Mouse (Mus musculus): ENCODE measurements around the gene Adamts6.

Adamts6 gene

GRCm38 (mm10) chr13:104476285-104476956 is 188.8 kb downstream of the Adamts6 start:
- no peak for DNase-seq

GRCm38 (mm10) chr13:104482426-104483089 is 194.9 kb downstream of the Adamts6 start:
- no peak for DNase-seq

GRCm38 (mm10) chr13:104483111-104483722 is 195.6 kb downstream of the Adamts6 start:
- DNase-seq = no peak

GRCm38 (mm10) chr13:104491046-104491811 is 203.6 kb downstream of the Adamts6 start:
- no peak for DNase-seq

GRCm38 (mm10) chr13:104493466-104493993 is 205.9 kb downstream of the Adamts6 start:
- DNase-seq = no peak

DNA sequence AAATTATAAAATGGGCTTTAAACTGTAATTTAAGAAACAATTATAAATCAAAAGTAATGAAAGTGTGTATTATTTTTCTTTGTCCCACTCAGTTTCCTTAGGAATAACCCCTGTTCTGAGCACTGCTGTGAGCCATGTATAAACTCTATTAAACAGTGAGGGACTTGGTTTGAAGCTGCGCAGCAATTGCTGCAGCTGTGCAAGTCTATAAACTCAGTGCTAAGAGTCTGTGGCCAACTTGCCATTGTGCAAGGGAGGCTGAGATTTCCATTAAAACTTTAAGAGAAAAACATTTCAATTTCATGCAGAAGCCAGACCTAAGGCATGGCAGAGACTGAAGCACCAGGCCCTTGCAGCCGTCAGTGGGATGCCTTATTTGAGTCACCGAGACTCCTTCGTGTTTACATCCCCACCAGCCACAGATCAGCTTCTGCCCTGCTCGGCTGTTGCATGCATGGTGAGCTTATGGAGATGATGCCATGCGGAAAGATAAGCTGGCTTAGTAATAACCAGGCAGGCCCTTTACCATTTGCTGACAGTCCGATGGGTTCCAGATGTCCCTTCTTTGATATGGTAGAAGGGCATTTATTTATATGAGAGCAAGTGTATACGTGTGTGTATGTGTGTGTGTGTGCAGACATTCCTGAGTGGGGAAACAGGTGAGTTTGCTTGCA is 206.7 kb downstream of the Adamts6 start:
- no peak for DNase-seq

GRCm38 (mm10) chr13:104497592-104497991 is 210.0 kb downstream of the Adamts6 start:
- DNase-seq = no peak

DNA sequence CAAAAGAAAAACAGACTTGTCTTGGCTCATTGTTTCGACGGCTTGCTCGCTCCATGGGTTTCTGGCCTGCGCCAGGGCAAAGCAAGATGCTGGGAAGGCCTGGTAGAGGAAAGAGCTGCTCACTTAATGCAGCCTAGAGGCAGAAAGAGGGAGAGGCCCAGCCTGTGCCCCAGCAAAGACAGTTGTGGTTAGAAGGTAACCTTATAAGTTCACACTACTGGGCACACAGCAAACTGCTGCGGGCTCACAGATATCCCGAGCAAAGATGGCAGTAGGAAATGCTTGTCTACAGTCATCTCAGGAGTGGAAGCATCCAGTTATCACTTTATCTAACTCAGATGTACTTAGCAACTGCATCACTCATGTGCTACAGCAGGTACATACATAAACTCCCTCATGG is 211.0 kb downstream of the Adamts6 start:
- no peak for DNase-seq

DNA sequence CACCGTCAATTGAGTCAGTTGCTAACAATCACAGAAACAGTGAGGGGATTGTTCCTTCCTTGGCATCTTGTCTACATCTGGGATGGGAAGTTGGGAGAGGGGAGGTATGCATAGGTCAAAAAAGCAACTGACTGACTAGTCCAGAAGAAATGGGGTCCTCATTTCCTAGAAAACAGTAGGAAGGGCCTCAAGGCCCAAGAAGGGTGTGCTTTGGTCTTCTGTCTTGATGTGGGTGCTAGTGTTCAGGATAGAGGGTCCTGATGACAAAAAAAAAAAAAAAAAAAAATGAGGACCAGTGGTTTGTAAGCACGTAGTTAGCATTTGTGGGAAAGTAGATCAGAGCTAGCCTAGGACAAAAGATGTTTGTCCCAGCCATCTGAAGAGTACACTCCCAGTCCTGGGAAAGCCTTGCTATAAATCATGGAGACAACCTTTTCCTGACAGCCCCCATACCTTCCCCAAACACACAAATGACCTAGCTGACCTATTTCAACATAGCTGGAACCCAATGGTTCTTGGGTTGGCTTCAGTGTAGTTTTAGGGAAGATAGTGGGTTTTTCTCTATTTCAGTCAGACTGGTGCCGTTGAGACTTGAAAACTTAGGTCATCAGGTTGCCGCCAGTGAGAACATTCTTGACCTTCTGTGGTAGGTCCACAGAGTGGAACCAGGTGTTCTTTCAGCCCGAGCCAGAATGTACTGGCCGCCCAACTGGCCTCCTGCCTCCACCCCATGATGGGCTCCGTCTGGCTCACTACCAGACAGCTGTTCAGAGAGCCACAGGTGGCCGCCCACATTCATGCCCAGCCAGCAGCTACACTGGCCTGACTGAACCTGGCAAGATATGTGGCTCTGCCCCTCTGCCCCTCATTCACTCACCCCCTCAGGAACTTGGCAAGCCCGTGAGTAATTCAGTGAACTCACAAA is 211.7 kb downstream of the Adamts6 start:
- DNase-seq = no peak

- DNase-seq = no peak
Observed at GRCm38 (mm10) chr13:104502406-104502805, 214.8 kb downstream of the Adamts6 start.

GRCm38 (mm10) chr13:104504043-104504442 is 216.4 kb downstream of the Adamts6 start:
- no peak for DNase-seq

- no peak for DNase-seq
Observed at GRCm38 (mm10) chr13:104506165-104506875, 218.7 kb downstream of the Adamts6 start.

GRCm38 (mm10) chr13:104507671-104508070 is 220.0 kb downstream of the Adamts6 start:
- no peak for DNase-seq

DNA sequence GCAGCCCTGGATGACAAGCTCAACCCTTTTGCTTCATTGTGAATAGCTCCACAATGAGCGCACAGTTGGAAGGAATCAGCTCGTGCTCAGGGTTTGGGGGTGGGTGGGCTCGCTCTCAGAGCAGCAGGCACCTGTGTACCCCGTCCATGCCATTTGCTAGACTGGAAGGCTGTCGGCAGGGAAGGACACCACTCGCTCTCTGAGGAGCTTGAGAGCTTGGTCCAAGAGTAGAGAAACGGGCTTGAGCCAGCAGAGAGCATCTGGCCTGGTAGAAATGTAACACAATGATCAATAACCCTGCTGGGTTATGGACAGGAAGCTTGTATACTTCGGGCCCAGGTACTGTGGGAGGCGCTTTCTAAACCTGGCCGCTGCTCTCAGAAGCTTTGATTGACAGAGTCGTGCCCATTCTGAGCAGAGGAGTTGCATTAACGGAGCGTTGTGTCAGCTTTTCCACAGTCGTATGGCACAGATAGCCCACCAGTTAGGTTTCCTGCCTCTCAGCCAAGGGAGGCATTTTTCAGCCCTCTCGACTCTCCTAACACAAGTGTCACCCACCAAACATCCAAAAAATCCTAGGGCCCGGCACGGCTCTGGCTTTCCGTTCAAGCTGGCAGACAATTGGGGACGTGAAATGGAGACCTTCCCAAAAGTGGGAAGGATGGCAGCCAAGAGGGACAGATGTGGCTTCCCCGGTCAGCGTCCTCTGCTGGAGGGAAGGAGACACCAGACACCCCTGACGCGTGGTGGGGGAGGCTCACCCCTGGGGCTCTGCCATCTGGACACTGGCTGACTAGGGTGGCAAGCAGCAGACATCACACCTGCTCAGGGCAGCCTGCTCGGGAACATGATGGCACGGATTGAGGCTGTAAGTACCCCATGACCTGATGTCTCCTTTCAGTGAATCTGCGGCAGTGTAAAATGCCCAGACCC is 222.2 kb downstream of the Adamts6 start:
- no peak for DNase-seq

DNA sequence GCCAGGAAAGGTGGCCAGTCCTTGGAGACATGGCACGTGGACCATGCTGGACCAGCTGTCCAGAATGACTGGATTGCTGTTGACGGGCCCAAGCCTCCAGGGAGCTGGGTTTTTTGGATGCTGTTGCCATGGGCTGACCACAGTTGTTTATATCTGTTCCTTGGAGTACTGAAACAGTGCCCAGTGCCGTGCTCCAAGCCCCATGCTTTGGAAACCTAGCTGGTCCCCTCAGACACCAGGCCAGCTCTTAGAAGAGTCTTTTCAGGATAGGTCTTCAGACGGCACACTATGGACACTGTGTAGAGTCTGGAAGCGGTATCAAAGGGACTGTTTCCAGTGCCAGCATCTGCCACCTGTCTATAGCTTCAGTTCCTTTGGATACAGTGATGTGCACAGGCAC is 223.1 kb downstream of the Adamts6 start:
- DNase-seq = no peak

GRCm38 (mm10) chr13:104515054-104515453 is 227.4 kb downstream of the Adamts6 start:
- no peak for DNase-seq

DNA sequence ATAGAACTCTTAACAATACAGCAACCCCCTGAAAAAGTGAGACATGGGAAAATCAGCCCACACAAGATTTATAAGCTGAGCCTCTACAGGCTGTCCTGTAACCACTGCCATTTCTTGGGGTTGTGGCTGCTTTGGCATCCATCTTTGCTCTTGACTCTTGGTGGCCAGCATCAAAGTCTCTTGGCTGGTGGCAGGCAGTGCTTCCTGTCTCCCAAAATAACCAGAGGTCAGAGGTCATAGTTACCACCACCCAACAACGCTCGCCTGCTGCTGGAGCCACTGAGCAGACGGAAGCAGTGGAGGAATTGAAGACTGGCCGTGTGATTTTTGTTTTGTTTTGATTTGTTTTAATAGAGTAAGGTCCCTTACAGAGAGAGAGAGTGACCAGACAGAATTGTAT is 228.5 kb downstream of the Adamts6 start:
- DNase-seq = no peak

DNA sequence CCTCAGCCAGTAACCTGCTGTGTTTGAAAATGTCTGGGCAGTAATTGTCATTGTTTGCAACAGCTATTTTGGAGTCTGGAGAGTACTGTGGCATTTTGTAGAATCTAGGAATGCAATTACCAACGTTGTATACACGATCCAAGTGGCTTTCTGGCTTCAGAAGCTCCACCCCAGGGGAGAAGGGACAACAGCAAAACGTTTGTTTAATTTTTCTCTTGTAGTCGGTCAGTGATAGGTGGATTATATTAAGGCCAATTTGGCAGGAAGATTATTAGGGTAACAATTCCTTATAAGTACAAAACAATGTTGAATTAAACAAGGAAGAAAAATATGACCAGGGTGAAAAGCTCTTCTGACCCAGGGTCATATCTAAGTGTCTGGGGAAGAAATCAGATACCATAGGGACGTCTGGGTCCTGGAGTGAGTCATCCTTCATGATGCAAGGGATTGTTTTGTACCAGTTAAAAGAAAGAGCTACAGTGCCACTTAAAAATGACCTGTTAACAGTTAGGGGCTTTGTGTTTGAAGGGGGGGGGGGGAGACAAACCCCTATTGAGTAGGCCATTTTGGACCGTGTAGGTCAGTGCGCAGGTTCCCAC is 229.2 kb downstream of the Adamts6 start:
- no peak for DNase-seq

GRCm38 (mm10) chr13:104517638-104518311 is 230.1 kb downstream of the Adamts6 start:
- no peak for DNase-seq

Measured in right cerebral cortex, postnatal 4 days (tissue).